Mouse (Mus musculus): ENCODE results near the gene Cep164.

DNA sequence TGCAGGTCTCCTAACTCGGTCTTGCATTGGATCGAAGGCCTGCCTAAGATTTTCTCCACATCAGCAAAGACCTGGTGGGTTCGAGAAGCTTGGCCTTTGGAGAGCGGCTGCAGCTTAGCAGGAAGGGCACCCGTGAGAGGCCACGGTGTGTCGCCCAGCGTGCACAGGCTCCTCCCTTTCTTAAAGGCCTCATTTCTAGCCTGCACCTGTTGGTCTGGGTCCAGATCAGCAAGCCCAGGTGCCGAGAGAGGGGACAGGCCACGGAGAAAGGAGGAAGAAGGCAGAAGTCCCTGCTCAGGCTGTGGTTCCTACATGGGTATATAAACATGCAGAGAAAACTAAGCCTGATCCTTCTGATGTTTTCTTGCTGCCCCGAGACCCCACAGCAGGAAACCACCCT, 21.2 kb downstream of the Cep164 start:
- TF ChIP-seq CTCF (IDR thresholded peaks at IDR 0.05; ENCODE audit: insufficient read depth, low read length) (no peak), POLR2A (IDR thresholded peaks at IDR 0.05; ENCODE audit: borderline replicate concordance, extremely low read depth, low read depth, low read length) (no peak)

All from lung, adult 2 months (tissue).